Comparison of ENCODE assay signal across 22 mouse cellular contexts in genomic region chr5:148939948-148940382, GRCm38 (mm10). TPM values are rescaled to one million over a fixed set of nuclear protein-coding genes. Genes with fewer than 3 reads are reported as not detected.
DNase-seq lines count a peak whose midpoint lies in the region; ATAC-seq and TF ChIP-seq lines count a peak whose summit lies in the region.
"Had no signal": no experiment of that assay in that cellular context is flagged by ENCODE, and none has a peak within 500 bp of the region (broad histone marks: within the 10 kb centered on the region; RNA-seq: fewer than 3 reads in every experiment).

No protein-coding gene starts in this region.

- H3K36me3 ChIP-seq in midbrain, embryonic 10.5 days, result no peaks in the 10 kb centered on the region
- H3K36me3 ChIP-seq in midbrain, embryonic 15.5 days (replicated peaks), result no peaks in the 10 kb centered on the region
- H3K36me3 ChIP-seq in limb, embryonic 12.5 days, result no peaks in the 10 kb centered on the region
- H3K36me3 ChIP-seq: forebrain, embryonic 15.5 days; heart, embryonic 15.5 days; midbrain, embryonic 12.5 days; neural tube, embryonic 15.5 days had no signal

- no peak for TF ChIP-seq CTCF in layer of hippocampus, adult 2 months (conservative IDR thresholded peaks at IDR 0.05)

- peak; percentile 28 for DNase-seq in embryo, embryonic 11 days
- DNase-seq in embryo, embryonic 10 days (ENCODE audit: low spot score), result no peak
- DNase-seq in layer of hippocampus, adult 2 months (ENCODE audit: low spot score in 2 of 2), result no peak
- no peak for DNase-seq in layer of hippocampus, postnatal 25 days (ENCODE audit: extremely low spot score in 1 of 2, low spot score in 1 of 2)
- DNase-seq in midbrain, embryonic 10.5 days (ENCODE audit: low spot score), result no peak
- DNase-seq in ovary, adult 18-20 months (ENCODE audit: low spot score), result no peak
- DNase-seq: adrenal gland, postnatal 14 days; cerebellum, adult 11 months; cerebellum, postnatal 10 days; gastrocnemius, postnatal 36 days; kidney, adult 8-10 months; liver; right cerebral cortex, postnatal 4 days had no signal

- peak overlapping the region; percentile 46; the same call in 1 of the 2 replicates for H3K27ac ChIP-seq in layer of hippocampus, adult 2 months
- peak overlapping the region; percentile 18; the same call in 1 of the 2 replicates for H3K27ac ChIP-seq in midbrain, embryonic 10.5 days (replicated peaks)
- H3K27ac ChIP-seq in midbrain, embryonic 15.5 days, result no peak overlapping the region
- peak overlapping the region; percentile 45 for H3K27ac ChIP-seq in limb, embryonic 12.5 days
- H3K27ac ChIP-seq: forebrain, embryonic 15.5 days; heart, embryonic 15.5 days; midbrain, embryonic 12.5 days; neural tube, embryonic 15.5 days had no signal

- no peaks in the 10 kb centered on the region for H3K27me3 ChIP-seq in midbrain, embryonic 10.5 days (ENCODE audit: low read depth, poor library complexity, severe bottlenecking)
- no peaks in the 10 kb centered on the region for H3K27me3 ChIP-seq in midbrain, embryonic 15.5 days (replicated peaks)
- H3K27me3 ChIP-seq in limb, embryonic 12.5 days, result no peaks in the 10 kb centered on the region
- H3K27me3 ChIP-seq: forebrain, embryonic 15.5 days; heart, embryonic 15.5 days; midbrain, embryonic 12.5 days; neural tube, embryonic 15.5 days had no signal

- WGBS in midbrain, embryonic 10.5 days, result 65% methylated on average over 11 of the region's 11 CpGs
- 56% methylated on average over 11 of the region's 11 CpGs for WGBS in midbrain, embryonic 15.5 days
- 45% methylated on average over 11 of the region's 11 CpGs for WGBS in limb, embryonic 12.5 days

- no peak overlapping the region for H3K4me2 ChIP-seq in midbrain, embryonic 15.5 days
- H3K4me2 ChIP-seq in limb, embryonic 12.5 days, result no peak overlapping the region
- H3K4me2 ChIP-seq: forebrain, embryonic 15.5 days; heart, embryonic 15.5 days; midbrain, embryonic 12.5 days; neural tube, embryonic 15.5 days had no signal

- peaks cover 4% of the 10 kb centered on the region; the same call in 1 of the 2 replicates for H3K9me3 ChIP-seq in midbrain, embryonic 10.5 days (replicated peaks)
- no peaks in the 10 kb centered on the region for H3K9me3 ChIP-seq in midbrain, embryonic 15.5 days
- H3K9me3 ChIP-seq in limb, embryonic 12.5 days, result peaks cover 6% of the 10 kb centered on the region; the same call in 1 of the 2 replicates
- H3K9me3 ChIP-seq: forebrain, embryonic 15.5 days; neural tube, embryonic 15.5 days had no signal

- no peak for ATAC-seq in midbrain, embryonic 15.5 days (replicated peaks)
- ATAC-seq in limb, embryonic 12.5 days (ENCODE audit: insufficient number of reproducible peaks, insufficient read depth, low FRiP score, low TSS enrichment, low read depth), result peak; percentile 73
- ATAC-seq: forebrain, embryonic 15.5 days had no signal

- H3K4me3 ChIP-seq in layer of hippocampus, adult 2 months, result no peak overlapping the region
- H3K4me3 ChIP-seq in midbrain, embryonic 10.5 days, result no peak overlapping the region
- no peak overlapping the region for H3K4me3 ChIP-seq in midbrain, embryonic 15.5 days
- H3K4me3 ChIP-seq in limb, embryonic 12.5 days (replicated peaks), result no peak overlapping the region
- H3K4me3 ChIP-seq: erythroblast, embryonic 14.5 days; forebrain, embryonic 15.5 days; heart, embryonic 15.5 days; midbrain, embryonic 12.5 days; neural tube, embryonic 15.5 days had no signal

- H3K4me1 ChIP-seq in midbrain, embryonic 10.5 days, result peaks cover 27% of the 10 kb centered on the region
- H3K4me1 ChIP-seq in midbrain, embryonic 15.5 days, result no peaks in the 10 kb centered on the region
- H3K4me1 ChIP-seq in limb, embryonic 12.5 days (replicated peaks), result peaks cover 33% of the 10 kb centered on the region
- H3K4me1 ChIP-seq: forebrain, embryonic 15.5 days; heart, embryonic 15.5 days; neural tube, embryonic 15.5 days had no signal

- no peak overlapping the region for H3K9ac ChIP-seq in midbrain, embryonic 15.5 days
- H3K9ac ChIP-seq in limb, embryonic 12.5 days (replicated peaks), result no peak overlapping the region
- H3K9ac ChIP-seq: forebrain, embryonic 15.5 days; heart, embryonic 15.5 days; midbrain, embryonic 12.5 days; neural tube, embryonic 15.5 days had no signal

RNA-seq across cellular contexts. Expression of gene Katnal1, which starts 10.8 kb away (rescaled TPM):
- 10 to 100 TPM; 62.3 to 66.3 TPM for total RNA-seq in layer of hippocampus, adult 2 months (2021)
- 10 to 100 TPM; 60.1 to 63.6 TPM for total RNA-seq in layer of hippocampus, postnatal 25 days (2021)
- polyA plus RNA-seq in midbrain, embryonic 10.5 days (2016; fragmentation: Nextera tagmentation; extraction: Ambion mirVana), result 24.2 and 29.5 TPM in 2 replicates
- polyA plus RNA-seq in midbrain, embryonic 15.5 days (2015; fragmentation: Nextera tagmentation; extraction: Ambion mirVana), result 33.4 and 42.7 TPM in 2 replicates
- polyA plus RNA-seq in limb, embryonic 12.5 days (2016; fragmentation: Nextera tagmentation; extraction: Ambion mirVana), result 24.7 and 29.1 TPM in 2 replicates

RNA-seq across cellular contexts. Expression of gene Gm42791, which starts 55.0 kb away (rescaled TPM):
- 10 to 100 TPM; 25.2 to 25.8 TPM for total RNA-seq in layer of hippocampus, adult 2 months (2021)
- 10 to 100 TPM; 18.9 to 21.1 TPM for total RNA-seq in layer of hippocampus, postnatal 25 days (2021)
- 2.0 TPM in 1 of 2 replicates, not detected in the other for polyA plus RNA-seq in midbrain, embryonic 10.5 days (2016; fragmentation: Nextera tagmentation; extraction: Ambion mirVana)
- polyA plus RNA-seq in midbrain, embryonic 15.5 days (2015; fragmentation: Nextera tagmentation; extraction: Ambion mirVana), result 6.5 and 8.6 TPM in 2 replicates
- 0.99 and 2.6 TPM in 2 replicates for polyA plus RNA-seq in limb, embryonic 12.5 days (2016; fragmentation: Nextera tagmentation; extraction: Ambion mirVana)
- total RNA-seq: ES-E14 had no signal
- polyA plus RNA-seq: brain, embryonic 14.5 days had no signal
